Mouse (Mus musculus) intestine, postnatal 0 days (tissue): ENCODE data around the gene Milr1. TPM values are rescaled to one million over a fixed set of nuclear protein-coding genes. Genes with fewer than 3 reads are reported as not detected.

Source experiments
- ATAC-seq: fragments of 200-750 bp; cut with Nextera tagmentation; 2 replicates; pipeline ENCODE4 v1.8.0; 2017; ENCODE audit warnings: mild to moderate bottlenecking, moderate TSS enrichment, moderate library complexity
- H3K27ac ChIP-seq: fragments of 300-500 bp; sonication (generic); 2 replicates; pipeline ENCODE4 v1.5.1; 2014; ENCODE audit warnings: mild to moderate bottlenecking, low read depth, low read length, moderate library complexity
- H3K27me3 ChIP-seq: fragments of 300-500 bp; sonication (generic); replicated peaks from 2 replicates; pipeline ENCODE4 v1.6.1; 2014; ENCODE audit warnings: low read length, mixed read lengths; ENCODE audit not compliant: control insufficient read depth, insufficient read depth
- H3K36me3 ChIP-seq: fragments of 300-500 bp; sonication (generic); 2 replicates; pipeline ENCODE4 v1.6.1; 2014; ENCODE audit warnings: mild to moderate bottlenecking, moderate library complexity; ENCODE audit not compliant: control insufficient read depth, insufficient read depth
- H3K4me1 ChIP-seq: fragments of 300-500 bp; sonication (generic); replicated peaks from 2 replicates; pipeline ENCODE4 v1.6.1; 2014; ENCODE audit warnings: antibody characterized with exemption, low read length, mixed read lengths; ENCODE audit not compliant: control insufficient read depth, insufficient read depth
- H3K4me2 ChIP-seq: fragments of 300-500 bp; sonication (generic); replicated peaks from 2 replicates; pipeline ENCODE4 v1.6.1; 2014; ENCODE audit warnings: low read depth, mild to moderate bottlenecking, moderate library complexity
- H3K4me3 ChIP-seq: fragments of 300-500 bp; sonication (generic); 2 replicates; pipeline ENCODE4 v1.5.1; 2014; ENCODE audit warnings: low read depth, low read length
- H3K9ac ChIP-seq: fragments of 300-500 bp; sonication (generic); 2 replicates; pipeline ENCODE4 v1.6.1; 2014; ENCODE audit warnings: mild to moderate bottlenecking, low read depth, low read length
- H3K9me3 ChIP-seq: fragments of 300-500 bp; sonication (generic); 2 replicates; pipeline ENCODE4 v1.6.1; 2016; ENCODE audit warnings: mixed run types; ENCODE audit not compliant: control insufficient read depth
- CTCF ChIP-seq: sonication (generic); IDR thresholded peaks from 2 replicates; pipeline ENCODE4 v1.5.1; 2016; ENCODE audit warnings: low read depth, mild to moderate bottlenecking, control low read depth, antibody characterized with exemption, moderate library complexity
- WGBS: fragments of 180-500 bp; shearing (Covaris S2); extraction: QIAGEN DNeasy Blood & Tissue Kit; methylation state at CpG from one replicate; pipeline ENCODE4 v1.1.7; 2014; 5-methylcytosine and 5-hydroxymethylcytosine counted together
- polyA plus RNA-seq: library from polyadenylated mRNA; unstranded; fragments of >200 nt; fragmentation: Nextera tagmentation; extraction: Ambion mirVana; gene quantifications from 2 replicates; pipeline ENCODE4 v1.2.1, GENCODE M21; 2015

Milr1 gene
- polyA plus RNA-seq, 1 experiment from 2014 or later = 1.9 TPM

DNA sequence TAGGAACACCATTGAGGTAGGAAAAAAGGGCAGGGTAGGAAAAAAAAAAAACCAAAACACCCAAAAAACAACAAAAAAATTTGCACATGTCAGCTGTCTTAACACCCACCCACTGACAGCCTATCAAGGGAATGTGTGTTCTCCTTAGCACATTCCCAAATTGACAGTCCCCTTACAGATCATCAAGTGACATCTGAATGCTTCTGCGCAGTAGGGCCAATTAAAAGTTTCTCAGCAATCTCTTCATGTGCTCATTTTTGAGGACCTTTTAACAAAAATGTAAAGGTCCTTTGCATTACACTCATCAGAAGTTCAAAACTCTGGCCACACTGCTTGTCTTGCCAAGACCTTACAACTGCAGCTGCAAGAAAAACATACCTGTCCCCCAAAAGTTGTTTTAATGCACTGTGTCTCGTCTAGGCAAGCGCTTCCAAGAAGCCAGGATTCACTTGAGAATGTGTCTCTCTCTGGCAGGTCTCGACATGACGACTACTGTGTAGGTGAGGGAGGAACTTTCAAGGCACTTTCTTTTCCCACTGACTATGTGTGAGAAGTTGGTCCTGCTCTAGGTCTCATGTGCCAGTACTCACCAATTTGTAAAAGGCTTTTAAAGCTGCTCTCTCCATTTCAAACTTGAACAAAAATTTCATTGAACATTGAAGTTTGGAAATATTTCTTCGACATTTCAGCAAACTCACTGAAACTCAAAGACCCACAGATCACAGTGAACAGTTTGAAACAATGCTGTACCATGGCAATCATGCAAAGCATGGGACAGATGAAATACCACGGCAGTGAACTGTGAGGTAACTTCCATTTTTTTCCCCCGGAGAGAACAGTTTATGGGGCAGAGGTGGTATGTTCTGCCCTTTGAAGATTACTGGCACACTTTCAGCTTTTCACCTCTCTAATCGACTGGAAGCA is 32.1 kb downstream of the Milr1 start:
- WGBS = 68% methylated on average over 9 of the region's 9 CpGs
- Histone ChIP-seq H3K9me3 (no peaks in the 10 kb centered on the region), H3K4me2 (no peak overlapping the region), H3K27ac (0 out of 2 replicates have a peak overlapping the region, but pooled peaks have one; percentile 36), H3K27me3 (no peaks in the 10 kb centered on the region), H3K4me1 (no peaks in the 10 kb centered on the region), H3K4me3 (no peak overlapping the region), H3K36me3 (peaks cover 48% of the 10 kb centered on the region), H3K9ac (no peak overlapping the region)
- no peak for ATAC-seq
- no peak for TF ChIP-seq CTCF

DNA sequence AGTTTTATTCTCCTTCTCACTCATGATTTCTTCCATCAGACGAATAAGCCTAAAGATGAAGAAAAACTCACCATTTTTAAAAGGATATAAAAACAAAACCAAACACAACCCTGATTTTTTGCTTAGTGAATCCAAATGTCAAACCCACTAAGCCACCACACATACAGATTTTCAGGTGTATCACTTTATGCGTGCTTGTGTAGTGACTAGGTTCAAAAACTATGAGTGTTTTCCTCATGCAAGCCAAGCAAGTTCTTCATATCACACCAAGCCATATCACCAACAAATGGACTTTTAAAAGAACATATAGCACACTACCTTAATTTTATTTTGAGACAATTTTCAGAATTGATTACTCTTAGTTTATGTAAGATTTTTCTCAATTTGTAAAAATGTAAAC is 33.5 kb downstream of the Milr1 start:
- 82% methylated on average over 2 of the region's 2 CpGs for WGBS
- no peak for ATAC-seq
- peaks cover 48% of the 10 kb centered on the region for H3K36me3 ChIP-seq

DNA sequence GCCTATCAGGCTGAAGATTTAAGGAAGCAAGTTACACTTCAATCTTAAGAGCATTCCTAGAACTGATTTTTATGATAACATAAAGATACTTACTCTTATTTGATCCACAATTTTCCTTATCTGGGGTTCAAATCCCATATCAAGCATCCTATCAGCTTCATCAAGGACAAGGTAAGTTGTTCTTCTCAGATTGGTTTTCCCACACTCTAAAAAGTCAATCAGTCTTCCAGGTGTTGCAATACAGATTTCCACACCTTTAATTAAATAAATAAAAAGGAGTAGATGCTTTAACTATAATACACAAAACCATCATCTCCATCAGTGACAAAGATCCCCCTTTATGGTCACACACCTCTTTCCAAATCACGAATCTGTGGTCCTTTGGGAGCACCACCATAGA is 34.0 kb downstream of the Milr1 start:
- H3K9me3 ChIP-seq = no peaks in the 10 kb centered on the region
- no peak overlapping the region for H3K4me3 ChIP-seq
- H3K27ac ChIP-seq = no peak overlapping the region
- peaks cover 48% of the 10 kb centered on the region for H3K36me3 ChIP-seq
- no peaks in the 10 kb centered on the region for H3K4me1 ChIP-seq
- WGBS = 51% methylated on average over 1 of the region's 1 CpGs
- no peak for TF ChIP-seq CTCF
- no peaks in the 10 kb centered on the region for H3K27me3 ChIP-seq
- no peak for ATAC-seq
- H3K4me2 ChIP-seq = 0 out of 2 replicates have a peak overlapping the region, but pooled peaks have one; percentile 65
- H3K9ac ChIP-seq = no peak overlapping the region

More for the DNA sequence above, 33.5 kb downstream of the Milr1 start:
- H3K4me2 ChIP-seq = no peak overlapping the region
- no peak overlapping the region for H3K4me3 ChIP-seq
- no peak overlapping the region for H3K9ac ChIP-seq
- H3K4me1 ChIP-seq = no peaks in the 10 kb centered on the region
- H3K9me3 ChIP-seq = no peaks in the 10 kb centered on the region
- no peaks in the 10 kb centered on the region for H3K27me3 ChIP-seq
- no peak for TF ChIP-seq CTCF
- no peak overlapping the region for H3K27ac ChIP-seq

- peaks cover 39% of the 10 kb centered on the region for H3K36me3 ChIP-seq
- H3K4me2 ChIP-seq = peak overlapping the region; percentile 65
- peak overlapping the region; percentile 99 for H3K9ac ChIP-seq
- WGBS = under 1% methylated on average over 65 of the region's 65 CpGs
- H3K27me3 ChIP-seq = no peaks in the 10 kb centered on the region
- no peaks in the 10 kb centered on the region for H3K4me1 ChIP-seq
- H3K27ac ChIP-seq = peak overlapping the region; percentile 99
- H3K9me3 ChIP-seq = no peaks in the 10 kb centered on the region
- ATAC-seq = peak; percentile 32
- TF ChIP-seq CTCF = no peak
- H3K4me3 ChIP-seq = peak overlapping the region; percentile 96
These were observed 36.4 kb downstream of the Milr1 start for GRCm38 (mm10) chr11:106787131-106788025.

- TF ChIP-seq CTCF = no peak
- Histone ChIP-seq H3K4me2 (peak overlapping the region; percentile 71), H3K4me3 (peak overlapping the region; percentile 96), H3K9me3 (no peaks in the 10 kb centered on the region), H3K36me3 (peaks cover 32% of the 10 kb centered on the region), H3K9ac (peak overlapping the region; percentile 99), H3K4me1 (no peaks in the 10 kb centered on the region), H3K27ac (peak overlapping the region; percentile 99), H3K27me3 (no peaks in the 10 kb centered on the region)
- peak; percentile 80 for ATAC-seq
- under 1% methylated on average over 77 of the region's 79 CpGs for WGBS
These were observed 37.2 kb downstream of the Milr1 start for GRCm38 (mm10) chr11:106788026-106788774.
